Mouse (Mus musculus) gastrocnemius, postnatal 4 days (tissue): ENCODE measurements around the gene Cfap300. TPM values are rescaled to one million over a fixed set of nuclear protein-coding genes. Genes with fewer than 3 reads are reported as not detected.

Source experiments
- DNase-seq, 2 experiments: peaks; one replicate each; pipeline ENCODE4 v3.0.0; 2021 to 2022; ENCODE audit warnings: low spot score in 2 of 2, mixed read lengths in 2 of 2
- long read RNA-seq, 2 experiments: library from polyadenylated mRNA; stranded (forward); transcript quantifications; one replicate each; pipeline ENCODE4 v2.0.0; 2021
- total RNA-seq, 2 experiments: library from RNA; stranded (reverse); gene quantifications; 2 replicates each; pipeline ENCODE4 v1.2.3; 2021

Gene Cfap300
- 1 to 10 TPM; 3.1 to 4.5 TPM for total RNA-seq
- long read RNA-seq, experiment 1, partial matches to known transcripts: 0 of 1 reads
- long read RNA-seq, experiment 1, other reads (novel, unspliced or antisense): 0 of 1 reads
- long read RNA-seq, experiment 2, partial matches to known transcripts: 1 of 2 reads
- long read RNA-seq, experiment 2, other reads (novel, unspliced or antisense): 1 of 2 reads

DNA sequence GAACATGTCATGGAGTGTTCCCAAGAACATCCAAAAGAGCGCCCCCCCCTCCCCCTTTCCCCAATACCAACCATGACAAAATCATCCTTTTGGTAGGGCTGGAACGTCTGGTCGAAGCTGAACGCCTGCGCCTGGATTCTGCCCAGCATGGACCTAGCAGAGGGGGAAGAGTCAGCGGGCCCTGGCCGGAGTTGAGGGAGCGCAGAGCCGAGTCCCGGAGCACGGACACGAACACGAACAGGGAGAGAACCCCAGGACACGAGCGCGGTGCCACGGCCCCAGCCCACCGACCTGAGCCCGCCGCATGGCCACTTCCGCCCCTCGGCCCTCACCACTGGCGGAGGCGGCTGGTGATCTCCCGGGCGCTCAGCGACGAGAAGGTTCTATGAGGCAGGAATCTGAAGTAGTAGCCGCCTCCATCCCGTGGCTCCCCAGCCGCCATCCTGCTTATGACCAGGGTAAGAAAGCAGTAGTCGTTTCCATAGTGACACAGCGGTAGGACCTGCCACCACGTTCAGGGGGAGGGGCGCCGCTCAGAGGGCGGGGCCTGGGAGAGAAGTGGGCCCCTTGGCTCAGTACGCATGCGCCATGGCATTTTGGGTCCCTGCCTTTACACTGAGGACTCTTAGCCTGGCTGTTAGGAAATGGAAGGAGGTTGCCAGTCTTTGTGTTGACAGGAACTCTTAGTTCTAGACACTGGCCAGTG lies at the start of gene Cfap300:
TSS of gene Cfap300 (minus strand) at position 486 of the 706 bp plus-strand sequence.
- DNase-seq: peak; percentile 89 to 96

DNA sequence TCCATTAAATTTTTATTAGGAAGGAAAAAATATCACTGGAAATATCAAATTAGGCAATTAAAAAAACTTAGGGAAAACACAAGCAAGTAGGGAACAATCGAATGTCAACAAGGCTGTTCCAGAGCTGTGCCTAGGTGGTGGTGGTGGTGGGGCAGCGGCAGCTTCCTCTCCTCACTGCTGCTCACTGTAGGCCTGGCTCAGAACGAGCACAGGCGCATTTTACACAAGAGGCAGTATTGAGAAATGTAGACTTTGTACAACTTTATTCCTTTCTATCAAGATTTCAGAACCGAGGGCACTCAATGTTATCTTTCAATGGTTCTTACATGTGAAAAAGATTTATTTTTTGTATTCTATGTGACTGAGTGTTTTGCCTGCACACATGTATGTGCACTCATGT lies 36.3 kb upstream of the Cfap300 start:
- no peak for DNase-seq

DNA sequence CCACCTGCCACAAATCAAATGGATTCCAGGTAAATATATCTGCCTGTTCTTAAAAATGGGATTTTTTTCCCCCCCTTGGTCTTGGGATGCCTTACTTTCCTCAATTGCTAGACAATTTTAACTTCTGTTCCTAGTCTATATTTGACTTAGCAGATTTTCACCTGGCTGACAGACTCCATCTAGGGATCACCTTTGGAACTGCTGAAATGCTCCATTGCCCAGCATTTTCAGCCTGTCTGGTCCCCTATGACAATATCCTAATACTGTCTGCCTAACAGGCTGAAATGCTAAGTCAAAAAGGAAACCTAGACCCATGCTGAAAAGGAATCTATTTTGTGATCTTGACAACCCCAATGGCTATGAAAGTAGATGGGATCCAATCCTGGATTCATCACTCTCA lies 31.7 kb upstream of the Cfap300 start:
- DNase-seq: no peak

DNA sequence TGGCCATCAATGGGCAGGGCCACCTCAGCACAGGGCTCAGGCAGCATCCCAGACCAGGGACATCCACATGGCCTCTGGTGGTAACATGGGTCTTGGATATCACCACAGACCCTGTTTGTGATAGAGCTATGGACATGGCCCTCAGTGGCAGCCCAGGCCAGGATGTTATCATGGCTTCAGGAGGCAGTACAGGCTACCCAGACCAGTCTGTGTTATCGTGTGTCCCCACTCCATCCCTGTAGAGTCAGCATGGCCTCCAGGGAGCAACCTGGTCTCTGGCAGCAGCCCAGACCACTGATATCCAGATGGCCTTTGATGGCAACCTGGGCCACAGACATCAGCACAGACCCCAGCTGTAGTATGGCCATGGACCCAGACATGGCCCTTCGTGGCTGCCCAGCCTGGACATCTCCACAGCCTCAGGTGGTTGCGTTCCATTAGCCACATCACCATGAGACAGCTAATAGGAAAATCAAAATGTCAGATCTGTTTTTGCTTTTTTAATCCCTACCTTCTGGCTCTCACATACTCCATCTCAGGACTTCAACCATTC lies 30.7 kb upstream of the Cfap300 start:
- DNase-seq: no peak

DNA sequence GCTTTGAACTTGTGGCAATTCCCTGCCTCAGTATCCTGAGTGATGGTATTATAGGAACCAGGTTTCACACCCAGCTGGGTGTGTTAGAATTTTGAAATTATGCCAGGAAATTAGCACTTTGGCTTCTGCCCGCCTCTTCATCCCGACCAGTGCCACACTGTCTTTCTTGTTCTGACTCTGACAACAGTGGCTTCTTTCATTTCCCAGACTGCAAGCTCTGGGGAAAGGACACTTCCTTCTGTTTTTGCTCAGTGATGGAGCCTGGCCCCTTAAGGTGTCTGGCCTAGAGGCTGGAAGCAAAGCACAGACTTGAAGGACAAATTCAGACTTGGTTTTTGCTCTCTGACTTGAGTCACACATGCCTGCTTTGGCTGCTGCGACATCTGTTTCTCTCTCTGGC lies 17.0 kb upstream of the Cfap300 start:
- no peak for DNase-seq

DNA sequence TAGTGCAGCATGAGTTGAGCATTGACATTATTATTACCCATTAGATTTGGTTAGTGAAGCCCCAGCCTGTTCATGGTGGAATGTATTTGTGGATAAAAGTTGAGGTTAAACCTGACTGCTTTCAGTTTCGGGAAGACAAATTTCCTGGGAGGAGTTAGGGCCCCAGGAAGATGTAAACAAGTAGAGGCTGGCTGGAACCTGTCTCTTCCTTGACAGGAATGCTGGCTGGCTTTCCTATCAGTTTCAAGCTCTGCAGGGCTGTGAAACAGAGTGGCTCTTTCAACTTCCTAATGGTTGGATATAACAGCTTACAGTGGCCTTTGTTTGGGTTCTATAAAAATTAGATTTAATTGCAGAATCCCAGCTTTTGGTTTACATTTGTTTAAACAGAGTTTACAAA lies 12.2 kb upstream of the Cfap300 start:
- DNase-seq: no peak

DNA sequence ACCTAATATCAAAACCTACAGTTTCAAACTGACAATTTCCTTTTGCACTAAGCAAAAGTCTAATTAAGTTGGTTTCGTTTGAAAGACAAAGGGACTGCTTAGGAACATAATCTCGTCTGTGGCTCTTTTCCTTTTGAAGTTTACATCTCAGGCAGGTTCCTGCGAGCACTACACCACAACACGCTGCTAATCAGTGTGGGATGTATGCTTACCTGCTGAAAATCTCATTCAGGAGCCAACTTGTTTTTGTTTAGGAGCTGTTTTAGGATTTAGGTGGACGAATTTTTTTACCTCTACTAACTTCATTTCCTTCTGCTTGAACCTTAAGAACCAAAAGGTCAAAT lies 393 bp upstream of the Cfap300 start:
- DNase-seq: no peak

DNA sequence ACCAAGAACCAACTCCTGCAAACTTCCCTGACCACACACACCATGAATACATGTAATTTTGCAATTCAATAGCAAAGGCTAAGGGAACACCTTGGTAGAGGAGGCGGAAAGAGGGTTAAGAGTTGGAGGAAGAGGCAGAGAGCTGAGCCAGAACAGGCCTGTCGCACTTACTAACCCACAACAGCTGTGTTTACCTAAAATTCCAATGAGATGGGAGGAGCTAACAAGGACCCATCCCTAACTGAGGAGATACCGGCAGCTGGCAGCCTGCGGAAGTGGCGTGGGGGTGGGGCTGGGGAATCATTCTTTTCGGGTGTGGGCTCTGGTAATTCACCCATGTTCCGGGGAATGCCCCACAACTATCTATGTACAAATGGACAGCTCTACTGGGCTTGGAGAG lies 7.1 kb downstream of the Cfap300 start:
- no peak for DNase-seq

DNA sequence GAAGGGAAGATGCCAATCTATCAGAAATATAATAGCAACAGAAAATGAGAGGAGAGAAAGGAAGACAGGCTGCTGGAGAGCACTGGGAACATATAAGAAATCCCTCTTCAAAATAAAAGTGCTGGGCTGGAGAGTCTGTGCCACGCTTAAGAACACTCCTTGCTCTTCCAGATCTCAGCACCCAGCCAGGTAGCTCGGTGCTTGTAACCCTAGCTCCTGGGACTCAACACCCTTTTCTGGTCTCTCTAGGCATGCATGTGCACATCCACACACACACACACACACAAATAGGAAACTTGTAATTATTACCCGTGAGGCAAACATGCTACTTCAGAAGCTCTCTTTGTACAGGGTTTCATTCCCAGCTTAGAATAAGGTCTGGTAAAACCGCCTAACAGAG lies 7.5 kb downstream of the Cfap300 start:
- no peak for DNase-seq

DNA sequence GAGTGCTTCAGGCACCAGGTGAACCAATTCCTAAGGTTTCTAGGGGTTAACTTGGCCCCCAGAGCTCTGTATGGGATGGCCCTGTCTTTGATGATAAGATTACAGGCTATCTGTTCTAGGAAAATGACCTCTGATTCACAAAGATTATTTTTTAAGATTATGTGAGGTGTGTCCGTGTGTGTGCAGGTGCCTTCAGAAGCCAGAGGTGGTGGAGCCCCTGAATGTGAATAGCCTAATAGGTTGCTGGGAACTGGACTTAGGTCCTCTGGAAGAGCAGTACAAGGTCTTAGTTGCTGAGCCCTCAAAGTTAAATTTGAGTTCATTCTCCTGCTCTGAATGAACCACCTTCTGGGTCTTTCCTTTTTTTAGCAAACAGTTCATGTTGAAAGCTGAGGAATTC lies 8.5 kb downstream of the Cfap300 start:
- no peak for DNase-seq

DNA sequence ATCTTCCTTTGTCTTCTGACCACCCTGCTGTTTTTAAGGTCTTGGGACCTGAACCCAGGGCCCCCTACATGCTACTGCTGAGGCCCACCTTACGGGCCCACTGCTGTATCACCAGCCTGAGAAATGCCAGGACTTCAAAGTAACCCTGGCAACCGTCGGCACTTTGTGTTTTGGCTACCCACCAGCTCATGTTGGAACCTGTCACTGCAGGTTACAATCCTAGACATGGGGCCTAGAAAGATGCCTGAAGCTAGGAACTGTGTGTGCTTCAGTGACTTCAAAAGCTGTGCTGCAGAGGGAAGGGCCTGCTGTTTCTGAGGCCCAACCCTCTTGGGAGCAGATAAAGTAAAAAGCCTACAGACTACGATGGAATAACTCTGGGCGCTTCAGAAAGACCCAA lies 9.8 kb downstream of the Cfap300 start:
- DNase-seq: no peak

DNA sequence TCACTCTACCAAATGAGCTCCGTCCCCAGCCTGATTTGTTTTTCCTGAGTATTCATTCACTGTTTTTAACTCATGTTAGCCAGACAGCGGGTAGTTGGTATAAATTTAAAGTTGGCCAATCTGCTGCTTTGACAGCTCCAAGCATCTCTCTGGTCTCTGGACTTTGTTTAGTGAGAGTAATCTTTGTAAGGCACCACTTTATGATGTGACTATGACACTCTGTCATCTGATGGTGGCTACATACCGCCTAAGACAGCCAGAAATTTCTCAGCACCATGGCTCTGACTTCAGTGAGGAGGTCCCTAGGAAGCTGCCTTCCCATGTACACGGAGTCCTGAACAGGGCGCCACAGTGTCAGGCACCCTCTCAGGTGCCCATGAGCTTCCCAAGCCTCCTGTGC lies 24.0 kb downstream of the Cfap300 start:
- DNase-seq: no peak

DNA sequence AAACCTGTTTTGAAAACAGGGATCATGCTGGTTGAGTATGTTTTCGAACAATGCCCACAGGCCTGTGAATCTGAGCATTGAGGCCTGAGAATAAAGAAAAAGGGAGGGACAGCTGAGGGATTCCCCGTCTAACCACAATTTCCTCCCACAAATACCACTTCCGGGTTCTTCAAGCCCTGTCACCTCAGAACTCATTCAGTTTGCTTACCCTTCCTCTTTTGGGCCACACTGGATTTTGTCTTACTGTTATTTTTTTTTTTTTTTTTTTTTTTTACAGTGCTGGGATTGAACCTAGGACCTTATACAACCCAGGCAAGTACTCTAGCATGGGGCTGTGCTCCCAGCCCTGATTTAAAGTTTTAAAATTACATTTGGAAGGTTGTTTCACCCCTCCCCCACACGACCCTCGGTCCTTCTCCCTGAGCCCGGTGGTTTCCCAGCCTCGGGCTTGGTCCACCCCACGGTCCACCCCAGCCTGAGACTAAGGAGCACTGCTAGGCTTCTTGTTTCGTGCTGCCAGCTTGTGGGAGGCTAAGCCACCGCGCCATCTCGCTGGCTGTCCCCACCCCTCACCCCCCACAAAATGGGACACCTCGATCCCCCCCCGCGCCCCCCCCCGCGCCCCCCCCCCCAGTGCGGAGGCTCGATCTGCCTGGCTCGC lies 25.2 kb downstream of the Cfap300 start:
- peak in 1 of 2 experiments; percentile 14 for DNase-seq

DNA sequence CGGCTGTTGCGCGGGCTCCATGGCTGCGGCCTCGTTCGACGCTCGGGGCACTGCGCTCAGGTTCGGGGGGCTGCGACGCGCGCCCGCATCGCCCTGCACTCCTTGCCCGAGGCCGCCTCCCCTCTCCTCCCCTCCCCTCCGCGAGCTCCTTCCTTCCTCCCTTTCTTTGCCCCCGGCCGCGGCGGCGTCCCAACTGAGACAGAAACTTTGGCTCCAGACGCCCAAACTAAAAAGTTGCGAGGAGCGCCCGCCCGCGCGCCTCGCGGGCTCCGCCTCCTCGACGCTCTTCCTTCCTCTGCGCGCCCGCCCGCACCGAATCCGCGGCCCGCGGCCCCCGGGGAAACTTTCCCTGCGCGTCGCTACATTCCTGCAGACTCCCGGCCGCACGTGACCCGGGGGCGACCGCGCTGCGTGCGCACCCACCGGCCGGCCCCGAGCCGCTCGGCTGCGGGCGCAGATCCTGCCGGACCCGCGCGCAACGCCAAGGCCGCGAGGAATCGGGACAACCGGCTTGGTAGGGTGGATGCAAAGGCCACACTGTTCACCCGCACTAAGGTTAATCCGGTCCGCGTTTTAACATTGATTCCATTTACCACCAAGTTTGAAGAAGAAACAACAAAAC lies 38.1 kb downstream of the Cfap300 start, which contains the start of gene Yap1:
TSS of gene Yap1 (minus strand) at position 227 of the 622 bp plus-strand sequence.
- peak; percentile 92 to 95 for DNase-seq

DNA sequence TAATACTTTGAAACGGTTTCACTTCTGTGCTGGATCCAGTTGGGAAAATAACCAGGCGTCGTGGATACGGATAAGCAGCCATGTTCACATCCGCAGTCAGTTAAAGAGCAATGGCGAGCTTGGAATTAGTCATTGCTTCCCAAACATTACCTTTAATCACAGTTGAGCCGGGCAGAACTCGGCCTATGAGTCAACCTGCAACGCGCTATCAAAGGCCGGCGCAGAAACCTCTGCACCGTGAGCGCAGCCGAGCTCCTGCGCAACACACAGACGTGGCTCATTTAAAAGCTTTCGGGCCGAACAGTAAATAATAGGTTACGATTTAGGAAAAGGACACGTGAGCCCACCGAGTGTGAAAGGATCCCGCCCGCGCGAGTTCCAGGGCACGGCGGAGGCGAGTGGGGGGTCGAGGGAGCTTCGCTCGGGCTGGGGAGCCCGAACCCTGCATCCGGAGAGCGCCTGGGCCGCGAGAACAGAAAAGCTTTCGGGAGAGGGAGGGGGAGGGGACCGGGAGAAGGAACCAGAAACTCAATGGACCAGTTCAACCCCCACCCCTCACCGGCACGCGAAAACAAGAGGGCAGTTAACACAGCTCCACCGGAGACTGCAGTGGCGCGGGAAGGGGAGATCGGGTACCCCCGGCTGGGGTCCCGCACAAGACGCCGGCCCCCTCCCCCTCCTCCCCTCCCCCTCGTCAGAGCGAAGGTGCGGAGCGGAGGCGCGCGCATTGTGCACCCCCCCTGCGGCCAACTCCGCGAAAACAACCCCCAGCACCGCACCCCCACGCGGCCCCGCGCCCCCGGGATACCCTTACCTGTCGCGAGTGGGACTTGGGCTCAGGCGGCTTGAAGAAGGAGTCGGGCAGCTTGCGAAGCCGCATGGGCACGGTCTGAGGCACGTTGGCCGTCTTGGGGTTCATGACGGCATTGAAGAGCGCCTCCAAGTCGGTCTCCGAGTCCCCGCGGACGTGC lies 39.0 kb downstream of the Cfap300 start:
- peak; percentile 35 to 68 for DNase-seq

DNA sequence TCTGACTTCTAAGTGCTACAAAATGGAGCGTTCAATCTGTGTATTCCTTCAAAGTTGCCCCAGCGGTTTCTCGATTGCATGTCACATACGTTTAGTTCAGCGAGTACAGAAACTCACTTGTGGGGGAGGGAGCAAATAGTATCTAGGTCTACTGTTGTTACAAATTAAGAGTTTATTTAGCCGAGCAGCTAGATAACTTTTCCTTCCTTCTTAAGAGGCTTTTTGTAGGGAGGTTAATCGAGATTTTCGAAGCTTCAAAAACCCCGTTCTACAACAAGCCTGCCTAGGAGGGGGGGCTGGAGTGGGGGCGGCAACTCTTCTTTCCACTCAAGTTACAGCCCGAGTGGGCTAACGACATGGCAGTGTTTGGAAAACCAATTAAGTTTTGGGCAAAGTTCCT lies 39.8 kb downstream of the Cfap300 start:
- peak in 1 of 2 experiments; percentile 29 for DNase-seq

DNA sequence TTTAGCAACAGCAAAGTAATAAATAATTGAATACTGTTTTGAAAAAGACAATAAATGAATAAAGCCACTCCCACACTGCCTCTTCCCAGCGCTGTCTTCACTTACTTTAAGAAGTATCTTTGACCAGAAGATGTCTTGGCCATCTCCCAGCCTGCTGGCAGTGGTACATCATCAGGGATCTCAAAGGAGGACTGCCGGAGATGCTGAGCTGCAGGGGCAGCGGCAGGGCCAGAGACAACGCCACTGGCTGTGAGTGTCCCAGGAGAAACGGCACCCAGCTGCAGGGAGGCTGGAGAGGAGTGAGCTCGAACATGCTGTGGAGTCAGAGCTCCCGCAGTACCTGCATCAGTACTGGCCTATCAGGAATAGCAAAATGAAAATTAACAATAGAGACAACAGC lies 41.3 kb downstream of the Cfap300 start:
- peak; percentile 14 to 21 for DNase-seq

DNA sequence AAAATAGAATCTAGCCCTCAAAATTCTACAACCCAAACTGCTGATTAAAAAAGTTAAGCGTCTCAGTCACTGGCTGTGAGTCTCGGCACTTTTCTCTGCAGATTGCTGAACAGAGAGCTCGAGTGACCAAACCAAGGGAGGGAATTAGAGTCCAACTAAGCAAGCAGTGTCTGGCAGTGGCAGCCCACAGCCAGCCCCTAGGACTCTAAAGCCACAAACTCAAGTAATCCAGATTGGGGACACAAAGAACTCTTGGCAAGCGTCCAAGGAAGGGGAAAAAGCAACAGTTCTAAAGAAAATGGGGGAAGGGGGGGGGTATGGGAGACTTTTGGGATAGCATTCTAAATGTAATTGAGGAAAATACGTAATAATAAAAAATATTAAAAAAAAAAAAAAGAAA lies 48.3 kb downstream of the Cfap300 start:
- no peak for DNase-seq

DNA sequence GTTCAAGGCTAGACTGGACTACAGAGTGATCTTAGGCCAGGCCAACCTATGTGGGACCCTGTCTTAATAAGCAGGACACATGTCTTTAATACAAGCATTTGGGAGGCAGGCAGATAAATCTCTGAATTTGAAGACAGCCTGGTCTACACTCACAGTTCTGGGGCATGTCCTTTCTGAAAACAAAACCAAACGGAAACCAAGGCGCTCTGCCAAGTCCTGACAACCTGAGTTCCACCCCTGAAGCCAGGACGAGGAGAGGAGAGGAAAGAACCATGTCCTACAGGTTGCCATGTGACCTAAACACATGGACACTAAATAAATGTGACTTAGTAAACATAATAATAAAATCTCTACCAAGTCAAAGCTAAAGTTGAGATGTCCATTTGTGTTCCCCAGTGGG lies 50.0 kb downstream of the Cfap300 start:
- no peak for DNase-seq

DNA sequence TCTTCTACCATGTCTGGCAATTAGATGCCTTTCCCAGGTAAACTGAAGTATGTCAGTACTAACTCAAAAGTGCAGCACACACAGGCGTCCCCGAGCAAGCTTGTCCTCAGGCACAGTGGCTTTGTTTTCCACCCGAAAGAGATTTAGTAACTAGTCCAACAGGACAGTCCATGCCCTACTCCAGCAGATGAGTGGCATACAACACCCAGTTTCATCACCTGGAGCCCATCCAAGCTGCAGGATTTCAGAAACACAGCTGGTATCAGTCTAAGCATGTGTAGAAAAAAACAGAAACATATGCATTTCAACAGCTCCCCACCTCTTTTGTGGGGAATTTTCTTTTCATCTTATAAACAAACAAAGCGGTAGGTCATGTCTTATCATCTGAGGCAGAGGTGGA lies 51.7 kb downstream of the Cfap300 start:
- DNase-seq: no peak

DNA sequence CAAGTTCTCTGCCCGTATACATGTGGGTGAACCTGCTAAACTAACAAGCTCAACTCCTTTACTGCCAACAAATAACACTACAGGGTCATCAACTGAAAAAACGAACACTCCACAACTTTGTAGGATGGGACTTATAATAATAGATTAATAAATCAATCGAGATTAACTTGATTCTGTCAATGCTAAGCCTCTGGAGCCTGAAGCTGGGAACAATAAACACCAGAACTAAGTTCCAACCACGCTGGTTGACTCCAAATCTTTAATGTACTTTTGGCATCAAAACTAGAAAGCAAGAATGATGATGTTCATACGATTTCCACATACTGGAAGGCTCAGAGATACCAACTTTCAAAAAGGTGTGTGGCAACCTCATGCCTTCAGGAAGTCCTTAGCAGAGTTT lies 55.5 kb downstream of the Cfap300 start:
- no peak for DNase-seq
